Mouse (Mus musculus) MEL (cell line): Measurements from ENCODE around the gene Rab30. TPM values are rescaled to one million over a fixed set of nuclear protein-coding genes. Genes with fewer than 3 reads are reported as not detected.

ENCODE experiments used
- DNase-seq: peaks from one replicate; pipeline ENCODE4 v3.0.0; 2011; ENCODE audit warnings: low read depth, low spot score
- H3K27ac ChIP-seq: 2 replicates; pipeline ENCODE4 v1.5.1; 2012; ENCODE audit warnings: low read depth, mild to moderate bottlenecking, control low read depth, low read length, moderate library complexity; ENCODE audit not compliant: control insufficient read depth
- H3K27me3 ChIP-seq, 2 experiments: fragments of 150-350 bp in 1 of 2; sonication (generic) in 1 of 2; 2 replicates each; pipeline ENCODE4 v1.6.1; 2012; ENCODE audit warnings: low read length in 2 of 2, mild to moderate bottlenecking in 2 of 2, improper control_type of control experiment in 1 of 2, moderate library complexity in 1 of 2; ENCODE audit not compliant: insufficient read depth in 2 of 2, control insufficient read depth in 1 of 2
- H3K36me3 ChIP-seq, 2 experiments: 2 replicates each; pipeline ENCODE4 v1.6.1; 2012 to 2014; ENCODE audit warnings: low read length in 2 of 2, improper control_type of control experiment in 1 of 2, inconsistent platforms in 1 of 2, mild to moderate bottlenecking in 1 of 2; ENCODE audit not compliant: insufficient read depth in 2 of 2, control insufficient read depth in 1 of 2
- H3K4me1 ChIP-seq, 2 experiments: fragments of 150-350 bp in 1 of 2; sonication (generic) in 1 of 2; 2 replicates each; pipeline ENCODE4 v1.6.1; 2012; ENCODE audit warnings: low read length in 2 of 2, improper control_type of control experiment in 1 of 2, mild to moderate bottlenecking in 1 of 2; ENCODE audit not compliant: insufficient read depth in 2 of 2, control insufficient read depth in 1 of 2
- H3K4me3 ChIP-seq, 2 experiments: fragments of 150-350 bp in 1 of 2; sonication (generic) in 1 of 2; 2 replicates each; pipeline ENCODE4 v1.5.1; 2012; ENCODE audit warnings: low read depth in 2 of 2, low read length in 2 of 2, mild to moderate bottlenecking in 2 of 2, moderate library complexity in 2 of 2, control low read depth in 1 of 2, improper control_type of control experiment in 1 of 2; ENCODE audit not compliant: control insufficient read depth in 1 of 2, insufficient read depth in 1 of 2
- H3K79me2 ChIP-seq: 2 replicates; pipeline ENCODE4 v1.6.1; 2012; ENCODE audit warnings: mild to moderate bottlenecking, low read length, moderate library complexity; ENCODE audit not compliant: control insufficient read depth, poor library complexity, insufficient read depth
- H3K9ac ChIP-seq: 2 replicates; pipeline ENCODE4 v1.6.1; 2012; ENCODE audit warnings: low read depth, mild to moderate bottlenecking, control low read depth, low read length, moderate library complexity; ENCODE audit not compliant: control insufficient read depth, poor library complexity, severe bottlenecking
- H3K9me3 ChIP-seq: fragments of 150-350 bp; sonication (generic); replicated peaks from 2 replicates; pipeline ENCODE4 v1.6.1; 2012; ENCODE audit warnings: mild to moderate bottlenecking, low read length, improper control_type of control experiment, moderate library complexity; ENCODE audit not compliant: insufficient read depth
- BHLHE40 ChIP-seq: IDR thresholded peaks from 2 replicates; pipeline ENCODE4 v1.6.1; 2012; ENCODE audit warnings: low read depth, mild to moderate bottlenecking, inconsistent platforms, low read length, improper control_type of control experiment, borderline replicate concordance
- CHD1 ChIP-seq: IDR thresholded peaks from 2 replicates; pipeline ENCODE4 v1.6.1; 2012; ENCODE audit warnings: low read depth, mild to moderate bottlenecking, inconsistent platforms, low read length, improper control_type of control experiment
- E2F4 ChIP-seq: IDR thresholded peaks from 2 replicates; pipeline ENCODE4 v1.6.1; 2011; ENCODE audit warnings: low read depth, low read length, improper control_type of control experiment, borderline replicate concordance
- ELF1 ChIP-seq: IDR thresholded peaks from 2 replicates; pipeline ENCODE4 v1.6.1; 2014; ENCODE audit warnings: low read depth, mild to moderate bottlenecking, inconsistent platforms, low read length, improper control_type of control experiment, moderate library complexity
- EP300 ChIP-seq, 2 experiments: IDR thresholded peaks; 2 replicates each; pipeline ENCODE4 v1.6.1; 2011; ENCODE audit warnings: improper control_type of control experiment in 2 of 2, low read length in 2 of 2, low read depth in 1 of 2, mild to moderate bottlenecking in 1 of 2
- ETS1 ChIP-seq: IDR thresholded peaks from 2 replicates; pipeline ENCODE4 v1.6.1; 2012; ENCODE audit warnings: low read depth, mild to moderate bottlenecking, inconsistent platforms, low read length, improper control_type of control experiment, moderate library complexity
- GABPA ChIP-seq: IDR thresholded peaks from 2 replicates; pipeline ENCODE4 v1.6.1; 2012; ENCODE audit warnings: low read depth, mild to moderate bottlenecking, inconsistent platforms, low read length, improper control_type of control experiment, moderate library complexity
- GATA1 ChIP-seq: IDR thresholded peaks from 2 replicates; pipeline ENCODE4 v1.6.1; 2011; ENCODE audit warnings: low read depth, low read length, improper control_type of control experiment
- KAT2A ChIP-seq: conservative IDR thresholded peaks from 2 replicates; pipeline ENCODE4 v1.6.1; 2012; ENCODE audit warnings: low read depth, low read length, improper control_type of control experiment, inconsistent platforms
- MAX ChIP-seq: IDR thresholded peaks from 2 replicates; pipeline ENCODE4 v1.6.1; 2011; ENCODE audit warnings: low read length, improper control_type of control experiment
- MAZ ChIP-seq: IDR thresholded peaks from 2 replicates; pipeline ENCODE4 v1.6.1; 2012; ENCODE audit warnings: low read depth, mild to moderate bottlenecking, inconsistent platforms, low read length, improper control_type of control experiment
- MEF2A ChIP-seq: IDR thresholded peaks from 2 replicates; pipeline ENCODE4 v1.6.1; 2014; ENCODE audit warnings: low read depth, mild to moderate bottlenecking, inconsistent platforms, low read length, improper control_type of control experiment; ENCODE audit not compliant: poor library complexity, insufficient replicate concordance, severe bottlenecking; ENCODE audit errors: extremely low read depth
- MYB ChIP-seq: IDR thresholded peaks from 2 replicates; pipeline ENCODE4 v1.6.1; 2011; ENCODE audit warnings: mild to moderate bottlenecking, low read depth, low read length, improper control_type of control experiment
- MYC ChIP-seq: IDR thresholded peaks from 2 replicates; pipeline ENCODE4 v1.6.1; 2011; ENCODE audit warnings: low read depth, mild to moderate bottlenecking, low read length, improper control_type of control experiment, moderate library complexity
- NELFE ChIP-seq: IDR thresholded peaks from 2 replicates; pipeline ENCODE4 v1.6.1; 2011; ENCODE audit warnings: low read depth, low read length, improper control_type of control experiment
- POLR2AphosphoS2 ChIP-seq: IDR thresholded peaks from 2 replicates; pipeline ENCODE4 v1.6.1; 2011; ENCODE audit warnings: low read length, improper control_type of control experiment
- POLR2AphosphoS5 ChIP-seq: IDR thresholded peaks from 2 replicates; pipeline ENCODE4 v1.6.1; 2012; ENCODE audit warnings: low read depth, borderline replicate concordance, mild to moderate bottlenecking, inconsistent platforms, low read length, moderate library complexity, mixed read lengths
- SIN3A ChIP-seq: IDR thresholded peaks from 2 replicates; pipeline ENCODE4 v1.6.1; 2012; ENCODE audit warnings: low read length, improper control_type of control experiment, inconsistent platforms
- TBP ChIP-seq: IDR thresholded peaks from 2 replicates; pipeline ENCODE4 v1.8.0; 2011; ENCODE audit warnings: low read depth, low read length, improper control_type of control experiment
- USF2 ChIP-seq, 2 experiments: IDR thresholded peaks; 2 replicates each; pipeline ENCODE4 v1.6.1; 2011 to 2012; ENCODE audit warnings: improper control_type of control experiment in 2 of 2, low read length in 2 of 2, borderline replicate concordance in 1 of 2, inconsistent platforms in 1 of 2, low read depth in 1 of 2, mild to moderate bottlenecking in 1 of 2; ENCODE audit not compliant: insufficient read depth in 1 of 2
- ZKSCAN1 ChIP-seq: IDR thresholded peaks from 2 replicates; pipeline ENCODE4 v1.6.1; 2012; ENCODE audit warnings: low read depth, mild to moderate bottlenecking, inconsistent platforms, low read length, improper control_type of control experiment, moderate library complexity
- polyA plus RNA-seq, 2 experiments: library from polyadenylated mRNA; stranded (reverse) in 1 of 2; unstranded in 1 of 2; fragments of >175 nt in 1 of 2; fragments of >200 nt in 1 of 2; gene quantifications; 2 replicates each; pipeline versions ENCODE4 v1.2.1 to v1.2.4; 2012; ENCODE audit warnings: low replicate concordance in 2 of 2, low read depth in 1 of 2; ENCODE audit not compliant: insufficient read length in 2 of 2, insufficient read depth in 1 of 2, missing spikeins in 1 of 2
- total RNA-seq: library from RNA; depleted of rRNA; stranded (reverse); fragments of 300-350 nt; gene quantifications from 2 replicates; pipeline ENCODE4 v1.2.3, GENCODE M21; 2012

The Rab30 gene
- total and polyA plus RNA-seq, 3 experiments, result 1.3 TPM; not detected in 1

GRCm38 (mm10) chr7:92779058-92779457, 37.7 kb downstream of the Rab30 start:
- no peak overlapping the region for H3K27ac ChIP-seq
- H3K9ac ChIP-seq, result no peak overlapping the region
- TF ChIP-seq MEF2A (no peak), ZKSCAN1 (no peak), ELF1 (no peak), GABPA (no peak), KAT2A (no peak), POLR2AphosphoS5 (no peak), USF2 (IDR thresholded peaks at IDR 0.05; ENCODE audit: borderline replicate concordance in 1 of 2, insufficient read depth in 1 of 2, low read depth in 1 of 2, low read length in 2 of 2) (no peak), MAZ (no peak), SIN3A (no peak), E2F4 (no peak), CHD1 (no peak), GATA1 (no peak), ETS1 (no peak), POLR2AphosphoS2 (no peak), MAX (no peak), MYB (no peak), EP300 (IDR thresholded peaks at IDR 0.05; ENCODE audit: low read depth in 1 of 2, low read length in 2 of 2) (no peak), MYC (no peak), NELFE (no peak)
- no peaks in the 10 kb centered on the region for H3K4me1 ChIP-seq
- no peaks in the 10 kb centered on the region for H3K79me2 ChIP-seq
- no peaks in the 10 kb centered on the region; a peak in 1 of 4 replicates for H3K27me3 ChIP-seq
- no peak for DNase-seq
- H3K36me3 ChIP-seq, result no peaks in the 10 kb centered on the region
- no peaks in the 10 kb centered on the region for H3K9me3 ChIP-seq
- no peak overlapping the region for H3K4me3 ChIP-seq

DNA sequence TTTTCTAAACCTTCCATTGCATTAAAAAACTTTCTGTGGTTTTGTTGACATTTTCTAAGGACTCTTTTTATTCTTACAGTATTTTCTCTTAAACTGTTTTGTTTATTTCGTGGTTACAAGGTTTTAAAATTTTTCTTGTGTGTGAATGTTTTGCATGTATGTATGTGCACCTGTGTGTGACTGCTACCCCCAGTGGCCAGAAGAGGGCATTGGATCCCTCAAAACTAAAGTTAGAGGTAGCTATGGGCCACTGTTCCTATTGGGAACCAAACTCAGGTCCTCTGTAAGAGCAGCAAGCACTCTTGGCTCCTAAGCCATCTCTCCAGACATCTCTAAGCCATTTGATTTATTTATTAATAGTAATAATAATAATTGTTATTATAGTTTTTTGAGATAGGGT, 40.0 kb downstream of the Rab30 start:
- DNase-seq, result no peak
- Histone ChIP-seq H3K4me1 (no peaks in the 10 kb centered on the region), H3K27ac (no peak overlapping the region), H3K36me3 (no peaks in the 10 kb centered on the region), H3K4me3 (no peak overlapping the region), H3K79me2 (no peaks in the 10 kb centered on the region), H3K9ac (no peak overlapping the region), H3K9me3 (no peaks in the 10 kb centered on the region), H3K27me3 (no peaks in the 10 kb centered on the region; a peak in 1 of 4 replicates)
- no peak for TF ChIP-seq TBP
- TF ChIP-seq BHLHE40, result no peak
- no peak for TF ChIP-seq USF2 (IDR thresholded peaks at IDR 0.05; ENCODE audit: borderline replicate concordance in 1 of 2, insufficient read depth in 1 of 2, low read depth in 1 of 2, low read length in 2 of 2)
